Mouse (Mus musculus) central nervous system, embryonic 18 days (tissue): ENCODE data around the gene Cmtm8. TPM values are rescaled to one million over a fixed set of nuclear protein-coding genes. Genes with fewer than 3 reads are reported as not detected.

Experiments
- polyA plus RNA-seq: library from polyadenylated mRNA; depleted of rRNA; stranded (reverse); fragments of >200 nt; gene quantifications from 2 replicates; pipeline ENCODE4 v1.2.3, GENCODE M21; 2012; rRNA removed

The Cmtm8 gene
- polyA plus RNA-seq = 4.6 TPM in 2 replicates

GRCm38 (mm10) chr9:114844017-114844662, at the start of gene Cmtm8:
Gene Cmtm8 (minus strand): TSS chr9:114844156.

GRCm38 (mm10) chr9:114781526-114782212, 62.3 kb downstream of the Cmtm8 start, which contains the start of gene Cmtm7:
Gene Cmtm7 (minus strand): TSS chr9:114781856.

Other genes starting within 250 kb of the Cmtm8 start
- 70.1 and 70.4 TPM in 2 replicates for gene Cnot10, start 204.0 kb downstream of the Cmtm8 start, polyA plus RNA-seq
- 85.1 and 88.4 TPM in 2 replicates for gene Dync1li1, start 155.4 kb downstream of the Cmtm8 start, polyA plus RNA-seq
- 14.5 and 14.8 TPM in 2 replicates for gene Cmtm6, start 113.0 kb downstream of the Cmtm8 start, polyA plus RNA-seq
- 8.6 and 10.5 TPM in 2 replicates for gene Cmtm7, start 62.3 kb downstream of the Cmtm8 start, polyA plus RNA-seq
- gene Gpd1l, start 89.8 kb upstream of the Cmtm8 start, polyA plus RNA-seq = 50.9 and 53.1 TPM in 2 replicates
- gene Osbpl10, start 134.4 kb upstream of the Cmtm8 start, polyA plus RNA-seq = 8.6 and 9.1 TPM in 2 replicates
- 33.2 and 44.7 TPM in 2 replicates for gene Rps27rt, start 138.6 kb upstream of the Cmtm8 start, polyA plus RNA-seq